Mouse (Mus musculus) myocyte (in vitro differentiated cells): Measurements from ENCODE around the gene Guca1a. TPM values are rescaled to one million over a fixed set of nuclear protein-coding genes. Genes with fewer than 3 reads are reported as not detected.

Experiments
- H3K27me3 ChIP-seq: one replicate; pipeline ENCODE4 v1.6.1; 2011; ENCODE audit not compliant: control insufficient read depth, insufficient read depth, insufficient read length
- H3K36me3 ChIP-seq: one replicate; pipeline ENCODE4 v1.6.1; 2011; ENCODE audit not compliant: control insufficient read depth, insufficient read depth
- H3K4me2 ChIP-seq: one replicate; pipeline ENCODE4 v1.6.1; 2011; ENCODE audit warnings: low read depth, control low read depth
- H3K4me3 ChIP-seq: one replicate; pipeline ENCODE4 v1.5.1; 2011; ENCODE audit warnings: mild to moderate bottlenecking, control low read depth, moderate library complexity
- H3K79me2 ChIP-seq: one replicate; pipeline ENCODE4 v1.6.1; 2011; ENCODE audit not compliant: control insufficient read depth, insufficient read depth
- H3ac ChIP-seq: one replicate; pipeline ENCODE4 v1.6.1; 2011; ENCODE audit not compliant: control insufficient read depth, insufficient read length
- CEBPB ChIP-seq: IDR thresholded peaks from 2 replicates; pipeline ENCODE4 v1.6.1; 2011; ENCODE audit warnings: mild to moderate bottlenecking, moderate library complexity; ENCODE audit not compliant: poor library complexity, insufficient read depth, severe bottlenecking
- E2F4 ChIP-seq: IDR thresholded peaks from one replicate; pipeline ENCODE4 v1.6.1; 2011; ENCODE audit warnings: mild to moderate bottlenecking, control low read depth, moderate library complexity; ENCODE audit not compliant: insufficient read depth
- MAX ChIP-seq: IDR thresholded peaks from one replicate; pipeline ENCODE4 v1.6.1; 2011; ENCODE audit warnings: low read depth, mild to moderate bottlenecking, control low read depth
- MYOD1 ChIP-seq, 3 experiments: IDR thresholded peaks; one replicate each; pipeline ENCODE4 v1.6.1; 2011; ENCODE audit warnings: control low read depth in 2 of 3, low read depth in 2 of 3, mild to moderate bottlenecking in 2 of 3, moderate library complexity in 1 of 3; ENCODE audit not compliant: insufficient read length in 2 of 3, control insufficient read depth in 1 of 3
- MYOG ChIP-seq, 3 experiments: IDR thresholded peaks; one replicate each; pipeline ENCODE4 v1.6.1; 2011; ENCODE audit warnings: control low read depth in 2 of 3, low read depth in 2 of 3, mild to moderate bottlenecking in 2 of 3; ENCODE audit not compliant: insufficient read length in 2 of 3, control insufficient read depth in 1 of 3, insufficient read depth in 1 of 3
- POLR2A ChIP-seq: IDR thresholded peaks from one replicate; pipeline ENCODE4 v1.6.1; 2011; ENCODE audit warnings: low read depth, mild to moderate bottlenecking, control low read depth, moderate library complexity; ENCODE audit not compliant: insufficient read length
- POLR2AphosphoS2 ChIP-seq: IDR thresholded peaks from one replicate; pipeline ENCODE4 v1.6.1; 2011; ENCODE audit warnings: low read depth, control low read depth; ENCODE audit not compliant: insufficient read length
- REST ChIP-seq: IDR thresholded peaks from one replicate; pipeline ENCODE4 v1.6.1; 2011; ENCODE audit warnings: mild to moderate bottlenecking, control low read depth, moderate library complexity; ENCODE audit not compliant: insufficient read depth, insufficient read length
- SRF ChIP-seq: IDR thresholded peaks from one replicate; pipeline ENCODE4 v1.6.1; 2011; ENCODE audit warnings: low read depth; ENCODE audit not compliant: control insufficient read depth, insufficient read length
- TCF12 ChIP-seq: IDR thresholded peaks from one replicate; pipeline ENCODE4 v1.6.1; 2011; ENCODE audit warnings: mild to moderate bottlenecking, control low read depth; ENCODE audit not compliant: poor library complexity, insufficient read depth, severe bottlenecking
- TCF3 ChIP-seq: IDR thresholded peaks from one replicate; pipeline ENCODE4 v1.6.1; 2011; ENCODE audit warnings: low read depth, control low read depth; ENCODE audit not compliant: insufficient read length
- USF1 ChIP-seq: IDR thresholded peaks from one replicate; pipeline ENCODE4 v1.6.1; 2011; ENCODE audit warnings: low read depth, mild to moderate bottlenecking, control low read depth, moderate library complexity
- polyA plus RNA-seq: library from polyadenylated mRNA; unstranded; fragments of >200 nt; fragmentation: generic; extraction: Trizol; gene quantifications from one replicate; pipeline ENCODE4 v1.2.1, GENCODE M21; 2012; ENCODE audit warnings: missing spikeins

The Guca1a gene
- polyA plus RNA-seq, result 1.2 TPM

- Histone ChIP-seq H3K4me2 (no peak within 1 kb of the TSS), H3ac (no peak within 1 kb of the TSS), H3K36me3 (no peaks in the 10 kb centered on the region), H3K4me3 (no peak within 1 kb of the TSS), H3K79me2 (no peaks in the 10 kb centered on the region), H3K27me3 (peaks cover 45% of the 10 kb centered on the region)
- TF ChIP-seq MYOG (IDR thresholded peaks at IDR 0.05; ENCODE audit: control insufficient read depth in 1 of 3, insufficient read depth in 1 of 3, insufficient read length in 2 of 3, low read depth in 2 of 3) (no peak), TCF12 (no peak), REST (no peak), MAX (no peak), SRF (no peak), CEBPB (no peak), POLR2AphosphoS2 (no peak), MYOD1 (IDR thresholded peaks at IDR 0.05; ENCODE audit: control insufficient read depth in 1 of 3, insufficient read length in 2 of 3, low read depth in 2 of 3) (no peak), POLR2A (no peak), USF1 (no peak), TCF3 (no peak), E2F4 (no peak)
Observed at GRCm38 (mm10) chr17:47400451-47400850, at the start of gene Guca1a. Gene Guca1a, minus strand, starts transcription at chr17:47400584.

GRCm38 (mm10) chr17:47449432-47449831, 49.0 kb upstream of the Guca1a start:
- H3K4me3 ChIP-seq, result no peak overlapping the region
- H3K36me3 ChIP-seq, result no peaks in the 10 kb centered on the region
- no peaks in the 10 kb centered on the region for H3K79me2 ChIP-seq
- H3ac ChIP-seq, result no peak overlapping the region
- H3K4me2 ChIP-seq, result no peak overlapping the region
- H3K27me3 ChIP-seq, result peaks cover 16% of the 10 kb centered on the region
- no peak for TF ChIP-seq REST
- no peak for TF ChIP-seq E2F4
- no peak for TF ChIP-seq TCF3
- no peak for TF ChIP-seq TCF12
- TF ChIP-seq USF1, result no peak
- TF ChIP-seq POLR2A, result no peak
- TF ChIP-seq MYOD1 (IDR thresholded peaks at IDR 0.05; ENCODE audit: control insufficient read depth in 1 of 3, insufficient read length in 2 of 3, low read depth in 2 of 3), result no peak
- TF ChIP-seq POLR2AphosphoS2, result no peak
- TF ChIP-seq SRF, result no peak
- no peak for TF ChIP-seq MAX
- no peak for TF ChIP-seq CEBPB
- no peak for TF ChIP-seq MYOG (IDR thresholded peaks at IDR 0.05; ENCODE audit: control insufficient read depth in 1 of 3, insufficient read depth in 1 of 3, insufficient read length in 2 of 3, low read depth in 2 of 3)

DNA sequence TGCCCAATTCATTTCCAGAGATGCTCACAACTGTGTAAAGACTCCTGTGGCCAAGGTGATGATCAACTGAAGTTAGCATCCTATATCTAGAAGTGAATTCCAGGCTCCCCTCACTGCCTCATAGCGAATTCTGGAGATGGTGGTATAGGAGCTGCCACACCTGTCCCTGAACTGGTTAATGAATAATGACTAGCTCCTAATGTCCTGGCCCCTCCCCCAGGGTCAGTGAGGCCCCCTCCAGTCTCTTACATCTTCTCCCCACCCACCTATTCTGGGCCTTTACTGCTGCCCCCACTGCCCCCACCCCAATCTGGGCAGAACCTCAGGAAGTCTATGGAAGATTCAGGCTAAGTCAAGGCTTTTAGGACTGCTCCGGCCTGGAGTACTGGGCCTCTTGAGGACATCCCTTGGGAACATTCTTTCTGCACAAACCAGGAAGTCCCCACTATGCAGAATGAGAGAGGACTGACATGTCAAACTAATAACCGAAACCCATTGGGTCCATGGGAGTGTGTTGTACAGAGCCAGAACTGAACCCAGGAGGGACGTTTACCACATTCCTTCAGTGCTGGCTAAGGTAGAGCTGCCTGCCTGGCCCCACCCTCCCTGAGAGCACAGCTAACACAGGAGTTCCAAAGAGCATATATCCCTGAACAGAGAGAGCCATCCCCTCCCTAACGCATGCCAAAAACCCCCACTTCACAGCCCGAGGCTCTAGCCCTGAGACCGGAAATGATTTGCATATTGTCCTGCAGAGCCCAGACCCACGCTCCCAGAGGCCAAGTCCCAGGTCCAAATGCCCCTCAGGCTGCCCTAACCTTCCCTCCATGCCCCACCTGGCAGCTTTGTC, 48.4 kb upstream of the Guca1a start:
- no peak overlapping the region for H3K4me2 ChIP-seq
- no peak for TF ChIP-seq POLR2A
- TF ChIP-seq CEBPB, result no peak
- no peak for TF ChIP-seq MYOD1 (IDR thresholded peaks at IDR 0.05; ENCODE audit: control insufficient read depth in 1 of 3, insufficient read length in 2 of 3, low read depth in 2 of 3)
- TF ChIP-seq SRF, result no peak
- TF ChIP-seq MYOG (IDR thresholded peaks at IDR 0.05; ENCODE audit: control insufficient read depth in 1 of 3, insufficient read depth in 1 of 3, insufficient read length in 2 of 3, low read depth in 2 of 3), result no peak
- no peak for TF ChIP-seq USF1
- no peak for TF ChIP-seq REST
- TF ChIP-seq MAX, result no peak
- no peak for TF ChIP-seq E2F4
- no peak for TF ChIP-seq POLR2AphosphoS2
- TF ChIP-seq TCF12, result no peak
- no peak for TF ChIP-seq TCF3
- no peak overlapping the region for H3ac ChIP-seq
- H3K36me3 ChIP-seq, result no peaks in the 10 kb centered on the region
- H3K27me3 ChIP-seq, result peaks cover 16% of the 10 kb centered on the region
- H3K4me3 ChIP-seq, result no peak overlapping the region
- H3K79me2 ChIP-seq, result no peaks in the 10 kb centered on the region

- no peak overlapping the region for H3K4me3 ChIP-seq
- H3K27me3 ChIP-seq, result peaks cover 12% of the 10 kb centered on the region
- H3K79me2 ChIP-seq, result no peaks in the 10 kb centered on the region
- no peak overlapping the region for H3ac ChIP-seq
- no peak for TF ChIP-seq MAX
- no peak for TF ChIP-seq POLR2AphosphoS2
- no peak for TF ChIP-seq POLR2A
- TF ChIP-seq TCF3, result no peak
- TF ChIP-seq TCF12, result no peak
- TF ChIP-seq CEBPB, result no peak
- no peak for TF ChIP-seq MYOD1 (IDR thresholded peaks at IDR 0.05; ENCODE audit: control insufficient read depth in 1 of 3, insufficient read length in 2 of 3, low read depth in 2 of 3)
- TF ChIP-seq USF1, result no peak
- TF ChIP-seq MYOG (IDR thresholded peaks at IDR 0.05; ENCODE audit: control insufficient read depth in 1 of 3, insufficient read depth in 1 of 3, insufficient read length in 2 of 3, low read depth in 2 of 3), result no peak
- no peak for TF ChIP-seq SRF
- no peak for TF ChIP-seq E2F4
- TF ChIP-seq REST, result no peak
- no peaks in the 10 kb centered on the region for H3K36me3 ChIP-seq
- H3K4me2 ChIP-seq, result no peak overlapping the region
Observed at GRCm38 (mm10) chr17:47446561-47446960, 46.2 kb upstream of the Guca1a start.
